Mouse (Mus musculus): ENCODE results near the gene Efna4. TPM values are rescaled to one million over a fixed set of nuclear protein-coding genes. Genes with fewer than 3 reads are reported as not detected.

Gene Efna4
- total RNA-seq, 2 experiments from 2014 or later: 0.21 TPM; not detected in 1

DNA sequence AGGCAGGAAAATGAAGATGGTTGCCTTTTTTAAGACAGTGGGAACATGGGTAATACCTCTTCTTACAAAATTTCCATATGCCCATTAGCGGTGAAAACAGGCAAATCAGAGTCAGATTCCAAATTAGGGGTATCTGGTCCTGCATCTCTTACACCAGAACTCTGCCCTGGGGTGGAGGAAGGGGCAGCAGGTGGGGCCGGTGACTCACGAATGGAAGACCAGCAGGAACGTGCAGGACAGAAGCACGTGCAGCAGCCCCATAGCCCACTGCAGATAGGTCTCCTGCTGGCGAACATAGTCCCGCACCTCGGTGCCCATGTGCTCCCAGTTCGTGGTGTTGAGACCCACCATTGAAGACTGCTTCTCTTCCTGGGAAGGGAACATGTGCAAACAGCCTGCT is 18.2 kb upstream of the Efna4 start:
- intact Hi-C loops (cut with DNase I): no loop called here
- DNase-seq (ENCODE audit: extremely low spot score in 1 of 2, low spot score in 2 of 2): no peak
- Histone ChIP-seq H3K27ac (no peak overlapping the region), H3K4me3 (no peak overlapping the region)
- TF ChIP-seq CTCF (IDR thresholded peaks at IDR 0.05): no peak

GRCm38 (mm10) chr3:89355512-89355902 is 17.7 kb upstream of the Efna4 start:
- H3K4me3 ChIP-seq: no peak overlapping the region
- no peak overlapping the region for H3K27ac ChIP-seq
- DNase-seq (ENCODE audit: extremely low spot score in 1 of 2, low spot score in 2 of 2): no peak
- TF ChIP-seq CTCF (IDR thresholded peaks at IDR 0.05): no peak
- intact Hi-C loops (cut with DNase I): loop anchor here (2.0 kb wide), 1 partner anchor 39 kb away; no protein-coding TSS in a partner anchor

GRCm38 (mm10) chr3:89354816-89355511 is 17.1 kb upstream of the Efna4 start:
- H3K27ac ChIP-seq: no peak overlapping the region
- peak; percentile 99 for TF ChIP-seq CTCF (IDR thresholded peaks at IDR 0.05)
- intact Hi-C loops (cut with DNase I): loop anchor here (2.0 kb wide), 1 partner anchor 38 kb away; no protein-coding TSS in a partner anchor
- DNase-seq (ENCODE audit: extremely low spot score in 1 of 2, low spot score in 2 of 2): peak; percentile 83 to 92
- no peak overlapping the region for H3K4me3 ChIP-seq

DNA sequence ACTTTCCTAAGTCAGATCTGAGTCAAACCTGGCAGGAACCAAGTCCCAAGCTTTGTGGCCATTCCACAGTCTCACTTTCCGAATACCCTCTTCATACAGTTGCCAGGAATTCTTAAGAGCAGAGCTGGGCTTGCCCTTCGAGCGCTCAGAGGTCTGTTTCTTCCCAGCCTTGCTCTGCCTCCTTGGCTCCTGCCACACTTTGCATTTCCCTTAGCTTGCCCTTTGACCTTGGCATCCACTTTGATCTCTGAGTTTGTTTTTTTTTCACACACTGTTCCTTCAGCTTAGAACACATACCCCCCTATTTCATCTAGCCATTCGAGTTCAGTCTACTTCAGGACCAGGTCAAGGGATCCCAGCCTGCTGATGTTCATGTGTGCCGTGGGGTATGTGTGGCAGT is 13.4 kb upstream of the Efna4 start:
- intact Hi-C loops (cut with DNase I): no loop called here

GRCm38 (mm10) chr3:89349869-89350501 is 12.2 kb upstream of the Efna4 start, which contains the start of gene Adam15:
TSS of gene Adam15 (minus strand) at chr3:89349996.
- Histone ChIP-seq H3K27ac (peak within 1 kb of the TSS; percentile 95), H3K4me3 (peak within 1 kb of the TSS; percentile 80)
- TF ChIP-seq CTCF (IDR thresholded peaks at IDR 0.05): no peak
- intact Hi-C loops (cut with DNase I): loop anchor here (10.0 kb wide), 1 partner anchor 135 kb away; no protein-coding TSS in a partner anchor
- DNase-seq (ENCODE audit: extremely low spot score in 1 of 2, low spot score in 2 of 2): peak; percentile 88 to 92

More for the DNA sequence above, 13.4 kb upstream of the Efna4 start:
- no peak for DNase-seq (ENCODE audit: extremely low spot score in 1 of 2, low spot score in 2 of 2)
- H3K27ac ChIP-seq: no peak overlapping the region
- H3K4me3 ChIP-seq: no peak overlapping the region
- TF ChIP-seq CTCF (IDR thresholded peaks at IDR 0.05): no peak

DNA sequence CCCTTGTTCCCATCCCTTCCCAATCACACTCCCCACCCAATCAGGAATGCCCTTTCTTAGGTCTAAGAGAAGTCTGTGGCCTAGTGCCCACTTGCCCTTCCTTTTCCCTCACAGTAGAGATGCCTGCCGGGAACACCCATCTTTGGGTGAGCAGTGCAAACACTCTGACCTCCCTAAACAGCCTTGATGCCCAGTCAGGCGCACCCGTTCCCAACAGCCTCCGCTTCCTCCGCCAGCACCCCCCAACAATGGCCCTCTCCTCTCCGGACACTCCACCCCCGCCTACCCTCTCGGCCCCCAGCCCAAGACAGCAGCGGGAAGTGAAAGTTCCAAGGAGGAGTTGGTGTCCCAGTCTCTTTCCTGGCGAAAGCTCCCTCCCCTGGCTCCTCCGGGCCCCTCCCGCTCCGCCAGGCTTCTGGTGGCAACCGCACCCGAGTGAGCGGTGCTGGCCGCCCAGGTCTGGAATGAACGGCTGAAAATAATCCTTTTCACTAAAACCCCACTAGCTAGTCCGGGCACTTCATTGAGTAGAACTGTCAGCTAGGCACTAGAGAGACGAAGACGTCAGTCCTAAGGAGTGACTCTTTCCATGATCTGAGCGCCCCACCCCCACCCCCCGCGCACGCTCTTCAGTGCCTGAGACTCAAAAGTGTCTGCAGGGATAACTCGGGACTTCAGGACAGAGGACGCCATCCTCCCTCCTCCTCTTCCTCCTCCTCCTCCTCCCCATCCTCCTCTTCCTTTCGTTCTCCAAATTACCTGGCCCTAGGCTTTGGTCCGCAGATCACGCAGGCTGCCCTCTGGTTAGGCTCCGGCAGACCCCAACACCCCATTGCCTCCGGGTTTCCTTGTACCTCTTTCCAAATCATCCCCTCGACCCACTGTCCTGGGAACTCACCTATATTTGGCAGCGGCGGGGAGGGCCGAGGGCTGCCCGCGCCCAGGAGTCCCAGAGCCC is 11.4 kb upstream of the Efna4 start:
- intact Hi-C loops (cut with DNase I): loop anchor here (10.0 kb wide), 1 partner anchor 136 kb away; no protein-coding TSS in a partner anchor
- TF ChIP-seq CTCF (IDR thresholded peaks at IDR 0.05): no peak
- peak overlapping the region; percentile 95 for H3K27ac ChIP-seq
- peak in 1 of 2 experiments; percentile 27 for DNase-seq (ENCODE audit: extremely low spot score in 1 of 2, low spot score in 2 of 2)
- peak overlapping the region; percentile 80 for H3K4me3 ChIP-seq

GRCm38 (mm10) chr3:89347916-89348315 is 10.1 kb upstream of the Efna4 start:
- Histone ChIP-seq H3K27ac (no peak overlapping the region; the same call in 1 of the 2 replicates), H3K4me3 (no peak overlapping the region; the same call in 1 of the 2 replicates)
- no peak for TF ChIP-seq CTCF (IDR thresholded peaks at IDR 0.05)
- intact Hi-C loops (cut with DNase I): loop anchor here (10.0 kb wide), 1 partner anchor 137 kb away; no protein-coding TSS in a partner anchor
- DNase-seq (ENCODE audit: extremely low spot score in 1 of 2, low spot score in 2 of 2): no peak

DNA sequence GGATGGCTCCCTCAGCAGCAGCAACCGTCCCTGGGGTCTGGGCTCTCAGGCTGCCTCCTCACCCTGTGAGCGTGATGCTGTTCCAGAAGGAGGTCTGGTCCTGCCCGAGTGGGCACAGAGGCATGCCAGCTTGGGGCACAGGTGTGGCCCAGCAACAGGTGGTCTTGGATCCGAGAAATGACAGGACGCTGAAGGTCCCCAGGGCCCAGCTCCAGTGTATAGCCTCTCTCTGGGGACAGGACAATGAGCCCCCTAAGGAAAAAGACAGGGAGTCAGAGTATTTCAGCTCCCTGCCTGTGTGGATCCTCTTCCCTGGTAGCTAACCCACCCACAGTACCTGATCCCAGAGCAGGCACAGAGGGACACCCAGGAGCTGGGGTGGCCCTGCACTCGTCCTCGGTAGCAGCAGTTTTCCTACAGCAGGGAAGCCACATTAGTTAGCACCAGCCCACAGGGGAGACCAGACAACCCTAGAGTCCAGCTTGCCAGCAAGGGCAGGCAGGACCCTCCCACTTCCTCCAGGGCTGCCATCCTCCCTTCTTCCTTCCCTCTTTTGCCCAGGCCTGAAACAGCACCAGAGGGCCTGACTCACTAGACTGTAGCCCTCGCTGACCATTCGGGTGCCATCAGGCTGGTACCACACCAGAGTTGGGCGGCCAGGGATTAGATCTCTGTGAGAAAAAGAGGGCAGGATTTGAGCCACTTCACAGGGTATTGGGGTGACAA is 9.2 kb upstream of the Efna4 start:
- TF ChIP-seq CTCF (IDR thresholded peaks at IDR 0.05): no peak
- Histone ChIP-seq H3K4me3 (no peak overlapping the region), H3K27ac (no peak overlapping the region; the same call in 1 of the 2 replicates)
- no peak for DNase-seq (ENCODE audit: extremely low spot score in 1 of 2, low spot score in 2 of 2)
- intact Hi-C loops (cut with DNase I): loop anchor here (10.0 kb wide), 1 partner anchor 138 kb away; no protein-coding TSS in a partner anchor

- intact Hi-C loops (cut with DNase I): loop anchor here (5.0 to 10.0 kb wide), 2 partner anchors 69 to 142 kb away; partner anchors contain the start of gene Flad1
- Histone ChIP-seq H3K27ac (no peak overlapping the region), H3K4me3 (no peak overlapping the region)
- no peak for DNase-seq (ENCODE audit: extremely low spot score in 1 of 2, low spot score in 2 of 2)
- no peak for TF ChIP-seq CTCF (IDR thresholded peaks at IDR 0.05)
Measured at GRCm38 (mm10) chr3:89343279-89343678, 5.5 kb upstream of the Efna4 start.

DNA sequence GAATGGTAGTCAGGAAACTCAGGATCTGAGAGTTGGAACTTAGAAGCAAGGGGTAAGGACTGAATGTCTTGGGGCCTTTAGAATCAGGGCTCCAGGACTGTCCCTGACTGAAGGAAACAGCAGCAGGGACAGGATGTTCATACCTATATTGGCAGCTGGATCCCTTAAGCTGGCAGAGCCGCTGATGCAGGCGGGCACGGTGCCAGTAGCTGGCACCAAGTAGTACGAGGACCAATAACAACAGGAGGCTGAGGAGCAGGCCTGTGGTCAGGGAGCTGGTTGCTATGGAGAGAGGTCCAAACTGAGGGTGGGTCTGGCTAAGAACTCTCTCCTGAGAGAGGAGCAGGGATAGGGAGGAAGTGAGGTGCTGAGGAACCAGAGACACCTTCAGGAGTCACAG is 4.0 kb upstream of the Efna4 start:
- Histone ChIP-seq H3K4me3 (no peak overlapping the region), H3K27ac (no peak overlapping the region)
- DNase-seq (ENCODE audit: extremely low spot score in 1 of 2, low spot score in 2 of 2): no peak
- intact Hi-C loops (cut with DNase I): loop anchor here (5.0 to 10.0 kb wide), 2 partner anchors 71 to 143 kb away; partner anchors contain the start of gene Flad1
- TF ChIP-seq CTCF (IDR thresholded peaks at IDR 0.05): no peak
